Mouse (Mus musculus) fibroblast of lung, adult 2 months (primary cell): ENCODE results near the gene Fut1.

Experiments
- DNase-seq: peaks from one replicate; pipeline ENCODE4 v3.0.0-alpha.2; 2011; ENCODE audit warnings: low read depth

The Fut1 gene

DNA sequence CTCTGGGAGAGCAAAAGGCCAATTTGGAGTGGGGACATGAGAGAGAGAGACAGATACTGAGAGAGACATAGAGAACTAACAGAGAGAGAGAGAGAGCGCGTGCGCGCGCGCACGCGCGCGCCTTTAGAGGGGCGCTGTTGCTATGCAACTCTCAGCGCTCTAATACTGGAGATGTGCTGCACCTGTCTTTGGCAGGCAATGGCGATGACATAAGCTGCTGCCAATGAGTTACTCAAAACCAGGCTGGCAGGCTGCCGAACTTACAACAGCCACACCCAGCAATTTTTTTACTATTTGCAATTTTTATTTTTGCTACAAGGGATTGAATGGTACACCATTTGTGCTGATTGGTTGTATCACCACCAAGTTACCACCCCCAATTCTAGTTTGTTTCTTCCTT lies 50.7 kb downstream of the Fut1 start:
- no peak for DNase-seq

DNA sequence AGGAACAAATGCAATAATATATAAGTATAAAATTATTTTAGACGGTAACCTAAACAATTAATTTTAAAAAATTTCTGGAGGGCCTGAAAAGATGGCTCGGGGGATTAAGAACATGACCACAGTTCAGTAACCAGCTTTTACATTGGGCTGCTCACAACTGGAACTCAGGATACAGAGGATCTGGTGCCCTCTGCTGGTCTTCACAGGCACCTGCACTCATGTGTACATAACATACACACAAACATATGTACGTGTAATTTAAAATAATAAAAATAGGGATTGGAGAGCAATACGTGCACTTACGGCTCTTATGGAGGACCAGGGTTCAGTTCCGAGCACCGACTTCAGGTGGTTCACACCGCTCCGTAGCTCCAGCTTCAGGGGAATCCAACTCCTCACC lies 51.8 kb downstream of the Fut1 start:
- DNase-seq, result no peak
